Mouse (Mus musculus): Measurements from ENCODE around the gene Shank1. TPM values are rescaled to one million over a fixed set of nuclear protein-coding genes. Genes with fewer than 3 reads are reported as not detected.

Gene Shank1
- polyA plus RNA-seq, 1 experiment from 2014 or later: 2.5 TPM

- no peaks in the 10 kb centered on the region for H3K36me3 ChIP-seq
- H3K4me3 ChIP-seq (replicated peaks): peak overlapping the region; percentile 32
- peak overlapping the region; percentile 45; the same call in 1 of the 2 replicates for H3K27ac ChIP-seq
- peaks cover 43% of the 10 kb centered on the region for H3K4me1 ChIP-seq
- WGBS: 3% methylated on average over 25 of the region's 25 CpGs
- H3K9me3 ChIP-seq (replicated peaks): no peaks in the 10 kb centered on the region
- H3K4me2 ChIP-seq: peak overlapping the region; percentile 63
- peak; percentile 22 for ATAC-seq (replicated peaks; ENCODE audit: low FRiP score)
- peaks cover 86% of the 10 kb centered on the region for H3K27me3 ChIP-seq
- peak overlapping the region; percentile 43 for H3K9ac ChIP-seq
Measured at GRCm38 (mm10) chr7:44350957-44351711, 41.1 kb downstream of the Shank1 start.

GRCm38 (mm10) chr7:44351881-44352749 lies 42.1 kb downstream of the Shank1 start:
- H3K27me3 ChIP-seq: peaks cover 95% of the 10 kb centered on the region
- peaks cover 50% of the 10 kb centered on the region for H3K4me1 ChIP-seq
- peak overlapping the region; percentile 63 for H3K4me2 ChIP-seq
- no peak overlapping the region for H3K9ac ChIP-seq
- no peak overlapping the region for H3K27ac ChIP-seq
- no peaks in the 10 kb centered on the region for H3K9me3 ChIP-seq (replicated peaks)
- H3K4me3 ChIP-seq (replicated peaks): peak overlapping the region; percentile 32
- 4% methylated on average over 71 of the region's 71 CpGs for WGBS
- no peaks in the 10 kb centered on the region for H3K36me3 ChIP-seq
- ATAC-seq (replicated peaks; ENCODE audit: low FRiP score): no peak

- H3K4me3 ChIP-seq (replicated peaks): peak overlapping the region; percentile 32
- no peaks in the 10 kb centered on the region for H3K9me3 ChIP-seq (replicated peaks)
- H3K27ac ChIP-seq: no peak overlapping the region
- H3K27me3 ChIP-seq: peaks cover 98% of the 10 kb centered on the region
- peaks cover 58% of the 10 kb centered on the region for H3K4me1 ChIP-seq
- H3K9ac ChIP-seq: no peak overlapping the region
- H3K36me3 ChIP-seq: no peaks in the 10 kb centered on the region
- peak overlapping the region; percentile 63 for H3K4me2 ChIP-seq
- ATAC-seq (replicated peaks; ENCODE audit: low FRiP score): no peak
- 3% methylated on average over 69 of the region's 71 CpGs for WGBS
Measured at GRCm38 (mm10) chr7:44352750-44353600, 42.9 kb downstream of the Shank1 start.

GRCm38 (mm10) chr7:44353601-44354340 lies 43.7 kb downstream of the Shank1 start:
- ATAC-seq (replicated peaks; ENCODE audit: low FRiP score): peak; percentile 13; the same call in 1 of the 2 replicates
- Histone ChIP-seq H3K9me3 (replicated peaks) (no peaks in the 10 kb centered on the region), H3K27me3 (peaks cover 96% of the 10 kb centered on the region), H3K4me2 (peak overlapping the region; percentile 63), H3K9ac (no peak overlapping the region), H3K4me1 (peaks cover 63% of the 10 kb centered on the region), H3K36me3 (no peaks in the 10 kb centered on the region), H3K27ac (no peak overlapping the region), H3K4me3 (replicated peaks) (peak overlapping the region; percentile 32)
- WGBS: 2% methylated on average over 35 of the region's 35 CpGs

GRCm38 (mm10) chr7:44355411-44355810 lies 45.4 kb downstream of the Shank1 start:
- no peak overlapping the region for H3K27ac ChIP-seq
- H3K9ac ChIP-seq: no peak overlapping the region
- H3K4me2 ChIP-seq: no peak overlapping the region
- peaks cover 75% of the 10 kb centered on the region for H3K4me1 ChIP-seq
- ATAC-seq (replicated peaks; ENCODE audit: low FRiP score): no peak
- 77% methylated on average over 6 of the region's 6 CpGs for WGBS
- no peaks in the 10 kb centered on the region for H3K9me3 ChIP-seq (replicated peaks)
- H3K27me3 ChIP-seq: peaks cover 89% of the 10 kb centered on the region
- H3K36me3 ChIP-seq: no peaks in the 10 kb centered on the region
- no peak overlapping the region for H3K4me3 ChIP-seq (replicated peaks)

- WGBS: under 1% methylated on average over 35 of the region's 35 CpGs
- ATAC-seq (replicated peaks; ENCODE audit: low FRiP score): no peak
- Histone ChIP-seq H3K9me3 (replicated peaks) (no peaks in the 10 kb centered on the region), H3K4me3 (replicated peaks) (peak overlapping the region; percentile 31), H3K4me1 (peaks cover 68% of the 10 kb centered on the region), H3K27ac (no peak overlapping the region), H3K9ac (no peak overlapping the region), H3K36me3 (no peaks in the 10 kb centered on the region), H3K4me2 (peak overlapping the region; percentile 36), H3K27me3 (peaks cover 87% of the 10 kb centered on the region)
Measured at GRCm38 (mm10) chr7:44356590-44357481, 46.8 kb downstream of the Shank1 start.

- no peaks in the 10 kb centered on the region for H3K36me3 ChIP-seq
- ATAC-seq (replicated peaks; ENCODE audit: low FRiP score): no peak
- H3K4me3 ChIP-seq (replicated peaks): peak overlapping the region; percentile 31
- H3K27me3 ChIP-seq: peaks cover 87% of the 10 kb centered on the region
- no peaks in the 10 kb centered on the region for H3K9me3 ChIP-seq (replicated peaks)
- WGBS: 19% methylated on average over 10 of the region's 10 CpGs
- H3K4me1 ChIP-seq: peaks cover 61% of the 10 kb centered on the region
- no peak overlapping the region for H3K27ac ChIP-seq
- H3K9ac ChIP-seq: no peak overlapping the region
- H3K4me2 ChIP-seq: peak overlapping the region; percentile 36
Measured at GRCm38 (mm10) chr7:44357531-44357930, 47.5 kb downstream of the Shank1 start.

GRCm38 (mm10) chr7:44358012-44358411 lies 48.0 kb downstream of the Shank1 start:
- peaks cover 57% of the 10 kb centered on the region for H3K4me1 ChIP-seq
- H3K4me2 ChIP-seq: 0 out of 2 replicates have a peak overlapping the region, but pooled peaks have one; percentile 31
- H3K27me3 ChIP-seq: peaks cover 85% of the 10 kb centered on the region
- H3K4me3 ChIP-seq (replicated peaks): 0 out of 2 replicates have a peak overlapping the region, but pooled peaks have one; percentile 9
- H3K9ac ChIP-seq: no peak overlapping the region
- no peak for ATAC-seq (replicated peaks; ENCODE audit: low FRiP score)
- H3K9me3 ChIP-seq (replicated peaks): no peaks in the 10 kb centered on the region
- H3K36me3 ChIP-seq: no peaks in the 10 kb centered on the region
- H3K27ac ChIP-seq: no peak overlapping the region
- WGBS: 15% methylated on average over 5 of the region's 5 CpGs

GRCm38 (mm10) chr7:44358886-44359654 lies 49.0 kb downstream of the Shank1 start:
- 3% methylated on average over 25 of the region's 26 CpGs for WGBS
- peak; percentile 9; the same call in 1 of the 2 replicates for ATAC-seq (replicated peaks; ENCODE audit: low FRiP score)
- peak overlapping the region; percentile 95 for H3K4me2 ChIP-seq

More at GRCm38 (mm10) chr7:44358886-44359654, 49.0 kb downstream of the Shank1 start:
- Histone ChIP-seq H3K9ac (peak overlapping the region; percentile 43; the same call in 1 of the 2 replicates), H3K4me3 (replicated peaks) (peak overlapping the region; percentile 59), H3K4me1 (peaks cover 46% of the 10 kb centered on the region), H3K27ac (no peak overlapping the region), H3K9me3 (replicated peaks) (no peaks in the 10 kb centered on the region), H3K36me3 (no peaks in the 10 kb centered on the region), H3K27me3 (peaks cover 75% of the 10 kb centered on the region)

Measured in kidney, embryonic 15.5 days (tissue).